Mouse (Mus musculus): ENCODE results near the gene Tspan1. TPM values are rescaled to one million over a fixed set of nuclear protein-coding genes. Genes with fewer than 3 reads are reported as not detected.

Tspan1 gene
- polyA plus RNA-seq, 1 experiment from 2014 or later: 0.19 TPM

GRCm38 (mm10) chr4:116123602-116124519, 43.5 kb downstream of the Tspan1 start, which contains the start of the genes Rad54l and Pomgnt1:
Rad54l (minus strand) TSS chr4:116123690.
Pomgnt1 (plus strand) TSS chr4:116123840.
- Histone ChIP-seq H3K4me1 (ENCODE audit: control insufficient read depth in 2 of 2, insufficient read depth in 2 of 2, low read length in 2 of 2) (peaks cover 2 to 19% of the 10 kb centered on the region in 2 experiments; a peak in 3 of 4 replicates), H3K9me3 (ENCODE audit: control insufficient read depth, low read length) (no peaks in the 10 kb centered on the region), H3K9ac (ENCODE audit: low read length) (peak within 1 kb of the TSS; percentile 76), H3K4me3 (ENCODE audit: control insufficient read depth in 1 of 2, insufficient read depth in 1 of 2, low read depth in 1 of 2, low read length in 2 of 2) (peak within 1 kb of the TSS; percentile 50 to 56), H3K4me2 (ENCODE audit: low read length) (peak within 1 kb of the TSS; percentile 81), H3K27me3 (ENCODE audit: control insufficient read depth, insufficient read depth, low read length) (no peaks in the 10 kb centered on the region), H3K36me3 (ENCODE audit: control insufficient read depth, insufficient read depth, low read length) (0 out of 2 replicates have a peak, but pooled peaks cover 5% of the 10 kb centered on the region), H3K27ac (replicated peaks in 1 of 2; ENCODE audit: control insufficient read depth in 1 of 2, insufficient read depth in 1 of 2, low read depth in 2 of 2, low read length in 2 of 2) (peak within 1 kb of the TSS; percentile 51 to 79)
- WGBS: 4% methylated on average over 24 of the region's 24 CpGs
- ATAC-seq (ENCODE audit: insufficient number of reproducible peaks, insufficient read depth, low FRiP score, low read depth): peak; percentile 90

- 0% methylated on average over 1 of the region's 1 CpGs for WGBS
- peak overlapping the region; percentile 81 for H3K4me2 ChIP-seq (ENCODE audit: low read length)
- H3K9me3 ChIP-seq (ENCODE audit: control insufficient read depth, low read length): no peaks in the 10 kb centered on the region
- peaks cover 2 to 19% of the 10 kb centered on the region in 2 experiments; a peak in 3 of 4 replicates for H3K4me1 ChIP-seq (ENCODE audit: control insufficient read depth in 2 of 2, insufficient read depth in 2 of 2, low read length in 2 of 2)
- peak overlapping the region; percentile 72 for H3K9ac ChIP-seq (ENCODE audit: low read length)
- H3K4me3 ChIP-seq (ENCODE audit: control insufficient read depth in 1 of 2, insufficient read depth in 1 of 2, low read depth in 1 of 2, low read length in 2 of 2): peak overlapping the region; percentile 50 to 56
- ATAC-seq (ENCODE audit: insufficient number of reproducible peaks, insufficient read depth, low FRiP score, low read depth): no peak
- H3K36me3 ChIP-seq (ENCODE audit: control insufficient read depth, insufficient read depth, low read length): 0 out of 2 replicates have a peak, but pooled peaks cover 12% of the 10 kb centered on the region
- peak overlapping the region in 1 of 2 experiments; percentile 55; a peak in 2 of 4 replicates for H3K27ac ChIP-seq (replicated peaks in 1 of 2; ENCODE audit: control insufficient read depth in 1 of 2, insufficient read depth in 1 of 2, low read depth in 2 of 2, low read length in 2 of 2)
- no peaks in the 10 kb centered on the region for H3K27me3 ChIP-seq (ENCODE audit: control insufficient read depth, insufficient read depth, low read length)
Measured at GRCm38 (mm10) chr4:116122762-116123161, 44.6 kb downstream of the Tspan1 start.

Other genes starting within 250 kb of the Tspan1 start
- not detected in 2 replicates for gene Dmbx1, start 227.7 kb downstream of the Tspan1 start, polyA plus RNA-seq (2014; fragmentation: Nextera tagmentation; extraction: Ambion mirVana)
- 1.1 and 1.9 TPM in 2 replicates for gene Faah, start 149.7 kb downstream of the Tspan1 start, polyA plus RNA-seq (2014; fragmentation: Nextera tagmentation; extraction: Ambion mirVana)
- gene Nsun4, start 113.7 kb downstream of the Tspan1 start, polyA plus RNA-seq (2014; fragmentation: Nextera tagmentation; extraction: Ambion mirVana): 30.3 and 30.5 TPM in 2 replicates
- gene Uqcrh, start 92.5 kb downstream of the Tspan1 start, polyA plus RNA-seq (2014; fragmentation: Nextera tagmentation; extraction: Ambion mirVana): 1,366 and 1,395 TPM in 2 replicates
- 54.1 and 55.9 TPM in 2 replicates for gene Lrrc41, start 92.3 kb downstream of the Tspan1 start, polyA plus RNA-seq (2014; fragmentation: Nextera tagmentation; extraction: Ambion mirVana)
- gene Rad54l, start 43.9 kb downstream of the Tspan1 start, polyA plus RNA-seq (2014; fragmentation: Nextera tagmentation; extraction: Ambion mirVana): 18.0 and 19.7 TPM in 2 replicates
- 66.3 and 66.4 TPM in 2 replicates for gene Pomgnt1, start 43.8 kb downstream of the Tspan1 start, polyA plus RNA-seq (2014; fragmentation: Nextera tagmentation; extraction: Ambion mirVana)
- 2.2 and 2.7 TPM in 2 replicates for gene Lurap1, start 16.3 kb downstream of the Tspan1 start, polyA plus RNA-seq (2014; fragmentation: Nextera tagmentation; extraction: Ambion mirVana)
- not detected in 2 replicates for gene 1700042G07Rik, start 5.8 kb upstream of the Tspan1 start, polyA plus RNA-seq (2014; fragmentation: Nextera tagmentation; extraction: Ambion mirVana)
- gene Gm49337, start 5.8 kb upstream of the Tspan1 start, polyA plus RNA-seq (2014; fragmentation: Nextera tagmentation; extraction: Ambion mirVana): not detected in 2 replicates
- 14.6 and 16.7 TPM in 2 replicates for gene Pik3r3, start 54.0 kb upstream of the Tspan1 start, polyA plus RNA-seq (2014; fragmentation: Nextera tagmentation; extraction: Ambion mirVana)

Measured in heart, embryonic 14.5 days (tissue).